Mouse (Mus musculus): ENCODE results near the gene M6pr. TPM values are rescaled to one million over a fixed set of nuclear protein-coding genes. Genes with fewer than 3 reads are reported as not detected.

The M6pr gene
- polyA plus RNA-seq, 1 experiment = 81.4 TPM

- no peaks in the 10 kb centered on the region for H3K27me3 ChIP-seq (ENCODE audit: control insufficient read depth, insufficient read depth, low read length)
- H3K4me1 ChIP-seq (replicated peaks; ENCODE audit: control insufficient read depth, insufficient read depth, low read length) = no peaks in the 10 kb centered on the region
- no peak overlapping the region for H3K27ac ChIP-seq (ENCODE audit: control insufficient read depth, insufficient read depth, low read length)
- 76% methylated on average over 3 of the region's 3 CpGs for WGBS
- H3K36me3 ChIP-seq (ENCODE audit: control insufficient read depth, insufficient read depth, low read length) = no peaks in the 10 kb centered on the region
- TF ChIP-seq CTCF (IDR thresholded peaks at IDR 0.05; ENCODE audit: borderline replicate concordance, control insufficient read depth, extremely low read depth, insufficient read depth, low read length, poor library complexity) (no peak), POLR2A (IDR thresholded peaks at IDR 0.05; ENCODE audit: control insufficient read depth, extremely low read depth, insufficient read depth, low read length, poor library complexity) (no peak)
- DNase-seq = no peak
- no peak overlapping the region for H3K4me3 ChIP-seq (ENCODE audit: control insufficient read depth, insufficient read depth, low read length)
These were observed 57.2 kb downstream of the M6pr start for GRCm38 (mm10) chr6:122365706-122366105.

GRCm38 (mm10) chr6:122366287-122366686 is 57.8 kb downstream of the M6pr start:
- Histone ChIP-seq H3K27me3 (ENCODE audit: control insufficient read depth, insufficient read depth, low read length) (no peaks in the 10 kb centered on the region), H3K4me1 (replicated peaks; ENCODE audit: control insufficient read depth, insufficient read depth, low read length) (no peaks in the 10 kb centered on the region), H3K4me3 (ENCODE audit: control insufficient read depth, insufficient read depth, low read length) (no peak overlapping the region), H3K36me3 (ENCODE audit: control insufficient read depth, insufficient read depth, low read length) (no peaks in the 10 kb centered on the region), H3K27ac (ENCODE audit: control insufficient read depth, insufficient read depth, low read length) (no peak overlapping the region)
- 90% methylated on average over 2 of the region's 2 CpGs for WGBS
- no peak for DNase-seq
- TF ChIP-seq POLR2A (IDR thresholded peaks at IDR 0.05; ENCODE audit: control insufficient read depth, extremely low read depth, insufficient read depth, low read length, poor library complexity) (no peak), CTCF (IDR thresholded peaks at IDR 0.05; ENCODE audit: borderline replicate concordance, control insufficient read depth, extremely low read depth, insufficient read depth, low read length, poor library complexity) (no peak)

GRCm38 (mm10) chr6:122366976-122367375 is 58.5 kb downstream of the M6pr start:
- no peaks in the 10 kb centered on the region for H3K4me1 ChIP-seq (replicated peaks; ENCODE audit: control insufficient read depth, insufficient read depth, low read length)
- H3K4me3 ChIP-seq (ENCODE audit: control insufficient read depth, insufficient read depth, low read length) = no peak overlapping the region
- H3K27ac ChIP-seq (ENCODE audit: control insufficient read depth, insufficient read depth, low read length) = no peak overlapping the region
- H3K27me3 ChIP-seq (ENCODE audit: control insufficient read depth, insufficient read depth, low read length) = no peaks in the 10 kb centered on the region
- 83% methylated on average over 3 of the region's 3 CpGs for WGBS
- DNase-seq = no peak
- TF ChIP-seq CTCF (IDR thresholded peaks at IDR 0.05; ENCODE audit: borderline replicate concordance, control insufficient read depth, extremely low read depth, insufficient read depth, low read length, poor library complexity) (no peak), POLR2A (IDR thresholded peaks at IDR 0.05; ENCODE audit: control insufficient read depth, extremely low read depth, insufficient read depth, low read length, poor library complexity) (no peak)
- H3K36me3 ChIP-seq (ENCODE audit: control insufficient read depth, insufficient read depth, low read length) = no peaks in the 10 kb centered on the region

Other genes with a start within 250 kb of the M6pr start
- gene Klrg1, start 25.8 kb upstream of the M6pr start, polyA plus RNA-seq (2012; rRNA removed) = 0.20 and 0.28 TPM in 2 replicates
- gene Phc1, start 31.8 kb downstream of the M6pr start, polyA plus RNA-seq (2012; rRNA removed) = 107 TPM in 2 replicates
- gene Rimklb, start 190.0 kb downstream of the M6pr start, polyA plus RNA-seq (2012; rRNA removed) = 0.65 and 0.70 TPM in 2 replicates
- gene Mfap5, start 197.1 kb downstream of the M6pr start, polyA plus RNA-seq (2012; rRNA removed) = 17.5 and 26.2 TPM in 2 replicates
- 0.28 and 0.42 TPM in 2 replicates for gene Aicda, start 245.1 kb downstream of the M6pr start, polyA plus RNA-seq (2012; rRNA removed)